Mouse (Mus musculus) intestine, embryonic 14.5 days (tissue): ENCODE measurements around the gene Mrpl17. TPM values are rescaled to one million over a fixed set of nuclear protein-coding genes. Genes with fewer than 3 reads are reported as not detected.
A peak's percentile ranks its signal among the peaks of the same experiment; 100 is the strongest.
"Not testable (repeated sequence)": the region's sequence is repeated elsewhere in the genome, so short reads cannot be mapped to it uniquely, and the experiment has no call there.

Experiments used
- ATAC-seq: fragments of 200-750 bp; cut with Nextera tagmentation; replicated peaks from 2 replicates; pipeline ENCODE4 v1.8.0; 2017; ENCODE audit warnings: low read depth, moderate number of reproducible peaks, moderate TSS enrichment, moderate library complexity; ENCODE audit not compliant: low FRiP score, low TSS enrichment
- DNase-seq: peaks from one replicate; pipeline ENCODE4 v3.0.0-alpha.2; 2018; ENCODE audit warnings: low spot score
- H3K27ac ChIP-seq: fragments of 300-500 bp; sonication (generic); 2 replicates; pipeline ENCODE4 v1.5.1; 2014; ENCODE audit warnings: low read depth, mild to moderate bottlenecking, control low read depth
- H3K27me3 ChIP-seq: fragments of 300-500 bp; sonication (generic); replicated peaks from 2 replicates; pipeline ENCODE4 v1.6.1; 2014; ENCODE audit warnings: low read length, control low read depth; ENCODE audit not compliant: control insufficient read depth, insufficient read depth
- H3K36me3 ChIP-seq: fragments of 300-500 bp; sonication (generic); 2 replicates; pipeline ENCODE4 v1.6.1; 2014; ENCODE audit warnings: low read length, control low read depth; ENCODE audit not compliant: control insufficient read depth, insufficient read depth
- H3K4me1 ChIP-seq: fragments of 300-500 bp; sonication (generic); replicated peaks from 2 replicates; pipeline ENCODE4 v1.6.1; 2014; ENCODE audit warnings: low read length, control low read depth, mixed read lengths; ENCODE audit not compliant: control insufficient read depth, insufficient read depth
- H3K4me2 ChIP-seq: fragments of 300-500 bp; sonication (generic); 2 replicates; pipeline ENCODE4 v1.6.1; 2014; ENCODE audit warnings: low read length
- H3K4me3 ChIP-seq: fragments of 300-500 bp; sonication (generic); 2 replicates; pipeline ENCODE4 v1.5.1; 2014; ENCODE audit warnings: low read depth, low read length, control low read depth, mixed read lengths
- H3K9ac ChIP-seq: fragments of 300-500 bp; sonication (generic); 2 replicates; pipeline ENCODE4 v1.6.1; 2014; ENCODE audit warnings: mild to moderate bottlenecking, low read length
- H3K9me3 ChIP-seq: fragments of 300-500 bp; sonication (generic); 2 replicates; pipeline ENCODE4 v1.6.1; 2016; ENCODE audit warnings: low read length, control low read depth; ENCODE audit not compliant: control insufficient read depth
- WGBS: fragments of 180-500 bp; shearing (Covaris S2); extraction: QIAGEN DNeasy Blood & Tissue Kit; methylation state at CpG from one replicate; pipeline ENCODE4 v1.1.7; 2014; 5-methylcytosine and 5-hydroxymethylcytosine counted together
- polyA plus RNA-seq: library from polyadenylated mRNA; unstranded; fragments of >200 nt; fragmentation: Nextera tagmentation; extraction: Ambion mirVana; gene quantifications from 2 replicates; pipeline ENCODE4 v1.2.1, GENCODE M21; 2014

Mrpl17 gene
- 379 and 393 TPM in 2 replicates for polyA plus RNA-seq

DNA sequence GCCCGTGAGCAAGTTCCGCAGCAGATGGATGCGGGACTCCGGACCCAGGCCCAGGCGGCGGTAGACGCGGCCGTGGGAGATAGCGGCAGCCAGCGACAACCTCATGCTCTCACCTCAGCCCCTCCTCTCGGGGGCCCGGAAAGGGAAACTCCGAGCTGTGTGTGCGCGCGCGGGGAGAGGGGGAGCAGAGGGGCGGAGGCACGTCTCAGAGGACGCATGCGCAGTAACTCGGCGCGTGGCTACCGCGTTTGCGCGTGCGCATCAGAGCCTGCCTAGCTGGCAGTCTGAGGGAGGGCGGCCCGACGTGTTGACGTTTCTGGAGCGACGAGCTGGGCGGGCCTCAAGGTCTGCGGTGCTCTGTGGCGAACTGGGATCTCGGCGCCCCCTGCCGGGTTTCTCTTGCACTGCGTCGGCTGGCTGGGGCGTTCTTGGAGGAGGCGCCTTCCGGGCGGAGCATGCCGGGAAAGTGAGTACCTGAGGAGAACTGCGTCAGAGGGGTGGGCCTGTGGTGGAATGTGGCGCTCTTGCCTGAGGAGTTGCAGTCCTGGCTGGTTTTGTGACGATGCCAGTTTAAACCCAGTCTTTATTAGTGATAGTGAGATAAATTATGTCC, at the start of gene Mrpl17:
Mrpl17 (minus strand) TSS at position 223 of the 613 bp plus-strand sequence.
- H3K27me3 ChIP-seq: no peaks in the 10 kb centered on the region
- peak within 1 kb of the TSS; percentile 83 for H3K27ac ChIP-seq
- peak within 1 kb of the TSS; percentile 53 for H3K4me2 ChIP-seq
- H3K9ac ChIP-seq: peak within 1 kb of the TSS; percentile 81
- ATAC-seq (peak; percentile 97), DNase-seq (peak; percentile 100)
- peaks cover 26% of the 10 kb centered on the region for H3K36me3 ChIP-seq
- under 1% methylated on average over 45 of the region's 52 CpGs for whole genome bisulfite sequencing
- H3K4me3 ChIP-seq: peak within 1 kb of the TSS; percentile 69
- no peaks in the 10 kb centered on the region for H3K9me3 ChIP-seq
- H3K4me1 ChIP-seq: peaks cover 7% of the 10 kb centered on the region; the same call in 1 of the 2 replicates

- not testable (repeated sequence) for H3K36me3 ChIP-seq, H3K9ac ChIP-seq, H3K27ac ChIP-seq, H3K9me3 ChIP-seq, DNase-seq, H3K4me2 ChIP-seq, H3K27me3 ChIP-seq, H3K4me1 ChIP-seq, H3K4me3 ChIP-seq, ATAC-seq
- WGBS: no CpG with 5 or more reads among the region's 2 CpGs
Observed at GRCm38 (mm10) chr7:105855718-105856560, 45.0 kb upstream of the Mrpl17 start.

GRCm38 (mm10) chr7:105824281-105824680, 13.4 kb upstream of the Mrpl17 start:
- Histone ChIP-seq H3K4me1 (no peaks in the 10 kb centered on the region), H3K4me2 (no peak overlapping the region), H3K27ac (no peak overlapping the region), H3K9ac (no peak overlapping the region), H3K27me3 (no peaks in the 10 kb centered on the region), H3K4me3 (no peak overlapping the region), H3K36me3 (no peaks in the 10 kb centered on the region), H3K9me3 (no peaks in the 10 kb centered on the region)
- WGBS: 78% methylated on average over 7 of the region's 7 CpGs
- ATAC-seq (no peak), DNase-seq (no peak)

GRCm38 (mm10) chr7:105818483-105818882, 7.6 kb upstream of the Mrpl17 start:
- Histone ChIP-seq H3K4me1 (no peaks in the 10 kb centered on the region), H3K9me3 (no peaks in the 10 kb centered on the region), H3K4me3 (no peak overlapping the region), H3K4me2 (no peak overlapping the region), H3K27me3 (no peaks in the 10 kb centered on the region), H3K27ac (no peak overlapping the region), H3K9ac (no peak overlapping the region), H3K36me3 (no peaks in the 10 kb centered on the region)
- 0% methylated on average over 1 of the region's 1 CpGs for WGBS
- no peak for DNase-seq
- 0 out of 2 replicates have a peak, but pooled peaks have one; percentile 44 for ATAC-seq

- H3K4me2 ChIP-seq: no peak overlapping the region
- ATAC-seq (no peak), DNase-seq (no peak)
- no peaks in the 10 kb centered on the region for H3K9me3 ChIP-seq
- H3K4me3 ChIP-seq: no peak overlapping the region
- no peak overlapping the region for H3K9ac ChIP-seq
- no peaks in the 10 kb centered on the region for H3K4me1 ChIP-seq
- H3K36me3 ChIP-seq: no peaks in the 10 kb centered on the region
- H3K27ac ChIP-seq: no peak overlapping the region
- H3K27me3 ChIP-seq: no peaks in the 10 kb centered on the region
Observed at GRCm38 (mm10) chr7:105816736-105817135, 5.8 kb upstream of the Mrpl17 start.

GRCm38 (mm10) chr7:105813326-105813725, 2.4 kb upstream of the Mrpl17 start:
- no peak overlapping the region for H3K27ac ChIP-seq

GRCm38 (mm10) chr7:105812566-105812965, 1.7 kb upstream of the Mrpl17 start:
- Histone ChIP-seq H3K9me3 (no peaks in the 10 kb centered on the region), H3K9ac (no peak overlapping the region), H3K27me3 (no peaks in the 10 kb centered on the region), H3K36me3 (peaks cover 21% of the 10 kb centered on the region), H3K4me3 (no peak overlapping the region), H3K27ac (no peak overlapping the region), H3K4me2 (no peak overlapping the region), H3K4me1 (peaks cover 7% of the 10 kb centered on the region; the same call in 1 of the 2 replicates)
- ATAC-seq: no peak
- WGBS: 77% methylated on average over 3 of the region's 3 CpGs
- DNase-seq: no peak

More at GRCm38 (mm10) chr7:105813326-105813725, 2.4 kb upstream of the Mrpl17 start:
- Histone ChIP-seq H3K36me3 (peaks cover 16% of the 10 kb centered on the region), H3K4me2 (no peak overlapping the region), H3K9me3 (no peaks in the 10 kb centered on the region), H3K9ac (no peak overlapping the region), H3K27me3 (no peaks in the 10 kb centered on the region), H3K4me3 (no peak overlapping the region), H3K4me1 (peaks cover 7% of the 10 kb centered on the region; the same call in 1 of the 2 replicates)
- 87% methylated on average over 3 of the region's 3 CpGs for WGBS
- DNase-seq (no peak), ATAC-seq (no peak)

DNA sequence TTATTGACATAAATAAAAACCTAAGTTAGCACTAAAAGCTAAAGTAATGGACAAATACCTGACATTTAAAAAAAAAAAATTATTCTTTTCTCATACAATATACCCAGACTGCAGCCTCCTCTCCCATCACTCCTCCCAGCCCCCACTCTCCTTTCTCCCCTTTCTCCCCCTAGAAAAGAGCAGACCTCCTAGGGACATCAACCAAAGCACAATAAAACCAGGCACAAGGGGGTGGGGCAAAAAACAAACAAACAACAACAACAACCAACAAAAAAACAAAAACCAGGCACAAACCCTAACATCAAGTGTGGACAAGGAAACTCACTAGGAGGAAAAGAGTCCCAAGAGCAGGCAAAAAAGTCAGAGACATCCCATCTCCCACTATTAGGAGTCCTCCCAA, 617 bp upstream of the Mrpl17 start:
- Histone ChIP-seq H3K36me3 (peaks cover 26% of the 10 kb centered on the region), H3K4me1 (peaks cover 7% of the 10 kb centered on the region; the same call in 1 of the 2 replicates), H3K4me3 (0 out of 2 replicates have a peak overlapping the region, but pooled peaks have one; percentile 69), H3K9me3 (no peaks in the 10 kb centered on the region), H3K27ac (no peak overlapping the region), H3K27me3 (no peaks in the 10 kb centered on the region), H3K4me2 (peak overlapping the region; percentile 34; the same call in 1 of the 2 replicates), H3K9ac (no peak overlapping the region)
- no peak for DNase-seq
- no peak; the same call in 1 of the 2 replicates for ATAC-seq
